Mouse (Mus musculus): Measurements from ENCODE around the gene Nudt21. TPM values are rescaled to one million over a fixed set of nuclear protein-coding genes. Genes with fewer than 3 reads are reported as not detected.
"Not testable (repeated sequence)": the region's sequence is repeated elsewhere in the genome, so short reads cannot be mapped to it uniquely, and the experiment has no call there.

Nudt21 gene
- total and polyA plus RNA-seq, 2 experiments from 2014 or later: 26.0 to 61.5 TPM

DNA sequence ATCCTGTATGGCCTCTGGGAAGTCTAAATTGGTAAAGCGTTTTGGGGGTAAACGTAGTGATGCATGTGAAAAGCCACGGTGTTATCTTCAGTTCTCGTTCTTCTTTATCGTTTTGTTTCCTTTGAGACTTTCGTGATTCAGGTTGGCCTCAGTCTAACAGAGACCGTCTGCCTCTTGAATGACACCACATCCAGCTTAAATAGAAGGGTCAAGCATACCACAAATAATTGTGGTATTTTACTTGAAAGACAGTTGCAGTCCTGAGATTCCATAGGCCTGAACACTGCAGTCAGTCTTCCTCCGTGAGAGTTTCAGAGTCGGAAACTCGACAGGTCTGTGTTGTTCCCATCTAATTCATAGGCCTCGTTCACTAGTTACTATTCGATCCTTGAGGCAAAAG lies 15.9 kb upstream of the Nudt21 start:
- ATAC-seq (ENCODE audit: insufficient read depth, low read depth) (no peak), DNase-seq (ENCODE audit: low spot score) (no peak)
- 72% methylated on average over 12 of the region's 12 CpGs for WGBS
- no peak overlapping the region for H3K4me3 ChIP-seq (ENCODE audit: low read depth, low read length)
- no peak overlapping the region for H3K4me2 ChIP-seq (ENCODE audit: low read depth, low read length)
- no peak overlapping the region for H3K9ac ChIP-seq (replicated peaks; ENCODE audit: low read depth, low read length)
- H3K9me3 ChIP-seq (replicated peaks; ENCODE audit: control insufficient read depth, low read length): no peaks in the 10 kb centered on the region
- TF ChIP-seq CTCF (IDR thresholded peaks at IDR 0.05; ENCODE audit: low read depth) (no peak), EP300 (IDR thresholded peaks at IDR 0.05; ENCODE audit: low read depth) (no peak)
- no peaks in the 10 kb centered on the region for H3K4me1 ChIP-seq (ENCODE audit: control insufficient read depth, insufficient read depth)
- H3K27ac ChIP-seq (ENCODE audit: low read depth): no peak overlapping the region
- H3K36me3 ChIP-seq (replicated peaks; ENCODE audit: control insufficient read depth, insufficient read depth, low read length): peaks cover 51% of the 10 kb centered on the region
- H3K27me3 ChIP-seq (ENCODE audit: control insufficient read depth, insufficient read depth, low read length): no peaks in the 10 kb centered on the region

DNA sequence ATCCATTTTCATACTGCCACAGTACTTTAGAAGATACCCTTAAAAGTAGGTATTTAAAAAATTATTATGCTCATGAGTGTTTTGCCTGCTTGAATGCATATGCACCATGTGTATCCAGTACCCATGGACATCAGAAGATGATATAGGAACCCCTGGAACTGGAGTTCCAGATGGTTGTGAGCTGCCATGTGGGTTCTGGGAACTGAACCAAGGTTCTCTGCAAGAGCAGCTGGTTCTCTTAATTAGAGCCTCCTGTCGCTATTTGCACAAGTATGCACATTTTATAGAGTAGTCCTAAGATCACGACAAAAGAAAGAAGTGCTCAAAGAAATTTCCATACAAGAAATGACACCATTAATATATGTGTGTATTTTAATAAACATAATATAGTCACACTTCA lies 11.0 kb upstream of the Nudt21 start:
- no peak for DNase-seq (ENCODE audit: low spot score)
- Histone ChIP-seq H3K36me3 (replicated peaks; ENCODE audit: control insufficient read depth, insufficient read depth, low read length) (peaks cover 18% of the 10 kb centered on the region; the same call in 1 of the 2 replicates), H3K4me1 (ENCODE audit: control insufficient read depth, insufficient read depth) (no peaks in the 10 kb centered on the region), H3K9me3 (replicated peaks; ENCODE audit: control insufficient read depth, low read length) (no peaks in the 10 kb centered on the region), H3K27ac (ENCODE audit: low read depth) (no peak overlapping the region), H3K4me2 (ENCODE audit: low read depth, low read length) (no peak overlapping the region), H3K4me3 (ENCODE audit: low read depth, low read length) (no peak overlapping the region), H3K27me3 (ENCODE audit: control insufficient read depth, insufficient read depth, low read length) (no peaks in the 10 kb centered on the region), H3K9ac (replicated peaks; ENCODE audit: low read depth, low read length) (no peak overlapping the region)
- WGBS: 71% methylated on average over 2 of the region's 2 CpGs
- no peak for ATAC-seq (ENCODE audit: insufficient read depth, low read depth)
- no peak for TF ChIP-seq EP300 (IDR thresholded peaks at IDR 0.05; ENCODE audit: low read depth)

DNA sequence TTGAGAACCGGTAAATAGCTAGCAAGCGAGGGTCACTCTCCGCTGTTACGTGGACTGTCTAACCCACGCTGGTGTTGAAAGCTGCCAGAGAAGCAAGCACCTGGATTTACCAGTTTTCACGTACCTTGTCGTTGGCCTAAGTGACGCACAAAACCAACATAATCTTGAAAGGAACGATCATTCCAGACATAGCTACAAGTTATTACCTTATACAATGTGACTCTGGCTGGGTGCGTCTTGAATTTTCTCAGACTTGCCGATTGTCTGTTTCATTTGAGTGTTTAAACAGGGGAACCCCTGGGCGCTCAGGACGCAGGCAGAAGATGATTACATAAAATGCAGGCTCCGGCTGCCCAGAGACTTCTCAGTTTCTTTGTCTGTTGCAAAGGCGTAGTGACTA lies 975 bp upstream of the Nudt21 start:
- H3K36me3 ChIP-seq (replicated peaks; ENCODE audit: control insufficient read depth, insufficient read depth, low read length): peaks cover 8% of the 10 kb centered on the region; the same call in 1 of the 2 replicates
- peak overlapping the region; percentile 66 for H3K9ac ChIP-seq (replicated peaks; ENCODE audit: low read depth, low read length)
- H3K4me3 ChIP-seq (ENCODE audit: low read depth, low read length): peak overlapping the region; percentile 95
- H3K27me3 ChIP-seq (ENCODE audit: control insufficient read depth, insufficient read depth, low read length): no peaks in the 10 kb centered on the region
- no peaks in the 10 kb centered on the region for H3K9me3 ChIP-seq (replicated peaks; ENCODE audit: control insufficient read depth, low read length)
- peak overlapping the region; percentile 90 for H3K4me2 ChIP-seq (ENCODE audit: low read depth, low read length)
- ATAC-seq (ENCODE audit: insufficient read depth, low read depth): no peak
- DNase-seq (ENCODE audit: low spot score): peak; percentile 8
- WGBS: 7% methylated on average over 15 of the region's 15 CpGs
- no peak overlapping the region for H3K27ac ChIP-seq (ENCODE audit: low read depth)
- TF ChIP-seq EP300 (IDR thresholded peaks at IDR 0.05; ENCODE audit: low read depth) (no peak), CTCF (IDR thresholded peaks at IDR 0.05; ENCODE audit: low read depth) (no peak)
- peaks cover 14% of the 10 kb centered on the region for H3K4me1 ChIP-seq (ENCODE audit: control insufficient read depth, insufficient read depth)

DNA sequence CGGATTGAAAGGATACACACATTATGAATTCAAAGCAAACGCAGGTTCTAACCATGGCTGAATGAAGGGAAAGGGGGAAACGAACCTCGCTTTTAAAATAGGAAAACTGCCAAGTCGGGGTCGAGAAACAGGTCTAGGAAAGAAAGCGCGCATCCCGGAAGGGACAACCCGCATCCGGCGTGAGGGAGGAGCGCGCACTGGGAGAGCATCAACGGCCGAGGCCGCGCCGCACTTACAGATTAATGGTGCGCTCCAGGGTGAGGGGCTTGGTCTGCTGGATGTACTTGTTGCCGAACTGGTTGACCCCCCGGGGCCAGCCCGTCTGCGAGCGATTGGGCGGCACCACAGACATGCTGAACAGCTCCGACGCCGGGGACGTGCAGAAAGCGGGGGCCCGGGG lies 290 bp downstream of the Nudt21 start:
- H3K27me3 ChIP-seq (ENCODE audit: control insufficient read depth, insufficient read depth, low read length); H3K9me3 ChIP-seq (replicated peaks; ENCODE audit: control insufficient read depth, low read length); H3K36me3 ChIP-seq (replicated peaks; ENCODE audit: control insufficient read depth, insufficient read depth, low read length): not testable (repeated sequence)
- Histone ChIP-seq H3K4me2 (ENCODE audit: low read depth, low read length) (peak overlapping the region; percentile 61), H3K27ac (ENCODE audit: low read depth) (peak overlapping the region; percentile 82), H3K4me1 (ENCODE audit: control insufficient read depth, insufficient read depth) (peaks cover 18% of the 10 kb centered on the region), H3K4me3 (ENCODE audit: low read depth, low read length) (peak overlapping the region; percentile 95), H3K9ac (replicated peaks; ENCODE audit: low read depth, low read length) (peak overlapping the region; percentile 65)
- under 1% methylated on average over 21 of the region's 32 CpGs for WGBS
- peak; percentile 82 for ATAC-seq (ENCODE audit: insufficient read depth, low read depth)
- DNase-seq (ENCODE audit: low spot score): peak; percentile 75

DNA sequence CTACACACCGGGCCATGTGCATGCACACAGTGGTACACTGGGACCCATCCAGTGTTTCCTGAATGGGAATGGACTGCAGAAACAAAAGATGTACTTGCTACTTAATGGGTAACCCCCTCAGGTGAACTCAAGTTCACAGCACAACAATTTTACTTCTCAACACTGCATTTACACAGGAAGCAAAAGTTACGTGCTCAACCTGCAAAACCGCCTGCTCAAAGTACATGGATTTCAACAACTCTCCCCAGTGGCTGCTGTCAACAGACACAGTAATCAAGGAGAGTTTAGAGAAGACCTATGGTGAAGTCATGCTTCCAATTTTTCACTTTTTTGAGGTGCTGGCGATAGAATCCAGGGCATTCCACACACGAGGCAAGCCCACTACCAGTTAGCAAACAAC lies 1.6 kb downstream of the Nudt21 start:
- Histone ChIP-seq H3K4me3 (ENCODE audit: low read depth, low read length) (no peak overlapping the region), H3K36me3 (replicated peaks; ENCODE audit: control insufficient read depth, insufficient read depth, low read length) (peaks cover 14% of the 10 kb centered on the region), H3K9ac (replicated peaks; ENCODE audit: low read depth, low read length) (no peak overlapping the region), H3K27me3 (ENCODE audit: control insufficient read depth, insufficient read depth, low read length) (no peaks in the 10 kb centered on the region), H3K27ac (ENCODE audit: low read depth) (no peak overlapping the region), H3K9me3 (replicated peaks; ENCODE audit: control insufficient read depth, low read length) (no peaks in the 10 kb centered on the region), H3K4me1 (ENCODE audit: control insufficient read depth, insufficient read depth) (peaks cover 18% of the 10 kb centered on the region), H3K4me2 (ENCODE audit: low read depth, low read length) (peak overlapping the region; percentile 61)
- TF ChIP-seq EP300 (IDR thresholded peaks at IDR 0.05; ENCODE audit: low read depth): no peak
- no peak for TF ChIP-seq CTCF (IDR thresholded peaks at IDR 0.05; ENCODE audit: low read depth)
- DNase-seq (ENCODE audit: low spot score) (no peak), ATAC-seq (ENCODE audit: insufficient read depth, low read depth) (no peak)
- WGBS: 45% methylated on average over 5 of the region's 5 CpGs

DNA sequence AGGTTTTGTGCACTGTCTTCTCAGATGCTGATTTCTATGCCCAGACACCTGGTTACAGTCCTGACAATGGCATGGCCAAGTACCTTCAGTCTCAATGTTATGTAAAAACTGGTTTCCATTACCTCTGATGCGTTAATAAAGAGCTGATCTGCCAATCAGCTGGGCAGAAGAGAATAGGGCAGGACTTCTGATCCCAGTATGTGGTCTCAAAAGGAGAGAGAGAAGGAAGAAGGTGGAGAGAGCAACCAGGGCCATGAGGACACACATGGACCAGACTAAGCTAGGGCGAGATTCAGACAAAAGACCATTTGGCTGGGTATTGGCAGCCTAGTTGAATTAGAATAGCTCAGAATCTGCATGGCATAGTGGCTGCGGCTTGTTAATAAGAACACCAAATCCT lies 3.2 kb downstream of the Nudt21 start:
- H3K9me3 ChIP-seq (replicated peaks; ENCODE audit: control insufficient read depth, low read length): no peaks in the 10 kb centered on the region
- WGBS: 75% methylated on average over 3 of the region's 3 CpGs

More for the DNA sequence above, 3.2 kb downstream of the Nudt21 start:
- Histone ChIP-seq H3K27ac (ENCODE audit: low read depth) (no peak overlapping the region), H3K4me3 (ENCODE audit: low read depth, low read length) (no peak overlapping the region), H3K4me2 (ENCODE audit: low read depth, low read length) (no peak overlapping the region), H3K27me3 (ENCODE audit: control insufficient read depth, insufficient read depth, low read length) (no peaks in the 10 kb centered on the region), H3K36me3 (replicated peaks; ENCODE audit: control insufficient read depth, insufficient read depth, low read length) (peaks cover 22% of the 10 kb centered on the region), H3K4me1 (ENCODE audit: control insufficient read depth, insufficient read depth) (peaks cover 18% of the 10 kb centered on the region), H3K9ac (replicated peaks; ENCODE audit: low read depth, low read length) (no peak overlapping the region)
- ATAC-seq (ENCODE audit: insufficient read depth, low read depth) (no peak), DNase-seq (ENCODE audit: low spot score) (no peak)
- TF ChIP-seq CTCF (IDR thresholded peaks at IDR 0.05; ENCODE audit: low read depth): no peak
- TF ChIP-seq EP300 (IDR thresholded peaks at IDR 0.05; ENCODE audit: low read depth): no peak

Data from heart, postnatal 0 days (tissue).